Mouse (Mus musculus) left cerebral cortex, postnatal 10 days (tissue): Measurements from ENCODE around the gene Snrpd2. TPM values are rescaled to one million over a fixed set of nuclear protein-coding genes. Genes with fewer than 3 reads are reported as not detected.

Experiments used
- DNase-seq, 2 experiments: peaks; one replicate each; pipeline ENCODE4 v3.0.0; 2021 to 2022; ENCODE audit warnings: low spot score in 2 of 2, mixed read lengths in 1 of 2; ENCODE audit errors: extremely low spot score in 1 of 2
- intact Hi-C: fragments of 180-260 bp; cut with DNase I; formaldehyde crosslinking; loops from one replicate; pipeline ENCODE4 v1.15.1; 2025
- total RNA-seq, 2 experiments: library from RNA; stranded (reverse); gene quantifications; 2 replicates each; pipeline ENCODE4 v1.2.3; 2021

The Snrpd2 gene
- total RNA-seq, 2 experiments from 2014 or later: 99.2 to 99.9 TPM

GRCm38 (mm10) chr7:19172874-19173273 lies 23.4 kb downstream of the Snrpd2 start:
- DNase-seq: peak; percentile 84 to 93
- intact Hi-C loops: loop anchor here (1.0 kb wide), 1 partner anchor 16 kb away; no protein-coding TSS in a partner anchor

DNA sequence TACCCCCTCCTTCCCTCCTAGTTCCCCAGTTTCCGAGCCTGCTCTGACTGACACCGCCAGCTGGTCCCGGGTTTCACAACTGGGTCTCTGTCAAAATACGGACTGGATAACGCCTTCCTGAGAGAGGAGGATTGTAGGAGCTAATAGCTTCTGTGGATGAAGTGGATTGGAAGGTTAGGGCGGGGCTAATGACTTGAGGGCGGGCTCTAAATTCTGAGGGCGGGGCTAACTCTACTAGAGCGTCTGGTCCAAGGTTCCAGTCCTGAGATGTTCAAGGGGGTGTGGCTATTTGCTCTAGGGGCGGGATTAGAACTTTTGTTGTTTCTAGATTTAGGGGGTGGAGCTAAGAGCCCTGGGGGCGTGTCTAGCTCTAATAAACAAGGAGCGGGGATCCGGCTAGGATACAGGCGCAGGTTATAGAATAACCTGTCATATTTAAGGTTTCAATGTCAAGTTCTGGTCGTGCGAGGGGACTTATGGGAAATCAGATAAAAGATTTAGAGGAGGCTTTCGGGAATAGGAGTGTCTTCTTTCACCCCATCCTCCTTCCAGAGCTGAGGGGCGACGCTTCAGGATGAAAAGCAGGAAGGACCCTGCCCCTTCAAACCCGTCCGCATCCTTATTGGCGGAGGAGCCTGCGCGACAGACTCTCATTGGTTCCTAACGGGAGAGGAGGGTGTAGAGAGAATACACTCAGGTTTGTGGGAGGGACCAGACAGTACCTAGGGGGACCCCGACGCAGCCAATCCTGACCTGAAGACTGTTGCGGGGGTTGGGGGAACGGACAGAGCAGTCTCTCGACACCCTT lies 26.4 kb downstream of the Snrpd2 start, which contains the start of gene Eml2:
Gene Eml2 (plus strand): TSS at position 714 of the 808 bp plus-strand sequence.
- DNase-seq: peak; percentile 77 to 83
- intact Hi-C loops: no loop called here

DNA sequence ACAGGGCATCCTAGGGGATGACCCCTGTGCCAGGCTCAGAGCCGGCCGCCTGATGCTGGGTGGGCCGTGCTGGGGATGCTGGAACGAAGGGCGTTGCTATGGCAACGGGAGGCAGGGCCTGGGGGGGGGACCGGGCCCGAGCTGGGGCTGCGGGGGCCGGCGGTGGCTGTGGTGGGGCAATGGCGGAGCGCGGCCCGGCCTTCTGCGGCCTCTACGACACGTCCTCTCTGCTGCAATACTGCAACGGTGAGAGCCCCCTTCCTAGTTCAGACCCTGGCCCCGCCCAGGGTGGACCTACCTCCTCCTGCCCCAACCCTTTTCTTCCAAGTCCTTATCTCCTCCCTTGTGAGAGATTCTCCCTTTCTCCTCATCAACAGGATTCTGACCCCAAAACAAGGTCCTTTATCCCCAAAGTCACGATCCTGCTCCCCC lies 27.0 kb downstream of the Snrpd2 start:
- intact Hi-C loops: no loop called here
- peak in 1 of 2 experiments; percentile 79 for DNase-seq

- no peak for DNase-seq
- intact Hi-C loops: no loop called here
Measured at GRCm38 (mm10) chr7:19177216-19177615, 27.7 kb downstream of the Snrpd2 start.

DNA sequence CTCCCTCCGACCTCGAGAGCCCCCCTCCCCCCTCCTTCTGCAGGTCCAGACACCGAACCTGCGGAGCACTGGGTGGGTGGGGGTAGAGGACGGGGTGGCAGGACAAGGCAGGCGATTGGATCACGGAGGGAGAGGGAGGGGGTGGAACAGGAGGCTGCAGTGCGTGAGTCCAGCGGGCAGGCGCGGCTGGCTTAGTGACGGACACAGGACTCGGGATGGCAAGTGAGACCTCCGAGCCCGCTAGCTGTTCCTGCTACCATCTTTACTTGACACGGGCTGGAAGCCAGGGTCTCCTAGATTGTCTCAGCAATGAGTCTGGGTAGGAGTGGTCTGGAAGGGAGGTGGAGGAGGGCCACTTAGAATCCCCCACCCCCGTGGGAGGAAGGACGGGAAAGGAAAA lies 28.5 kb downstream of the Snrpd2 start:
- intact Hi-C loops: no loop called here
- peak in 1 of 2 experiments; percentile 69 for DNase-seq

DNA sequence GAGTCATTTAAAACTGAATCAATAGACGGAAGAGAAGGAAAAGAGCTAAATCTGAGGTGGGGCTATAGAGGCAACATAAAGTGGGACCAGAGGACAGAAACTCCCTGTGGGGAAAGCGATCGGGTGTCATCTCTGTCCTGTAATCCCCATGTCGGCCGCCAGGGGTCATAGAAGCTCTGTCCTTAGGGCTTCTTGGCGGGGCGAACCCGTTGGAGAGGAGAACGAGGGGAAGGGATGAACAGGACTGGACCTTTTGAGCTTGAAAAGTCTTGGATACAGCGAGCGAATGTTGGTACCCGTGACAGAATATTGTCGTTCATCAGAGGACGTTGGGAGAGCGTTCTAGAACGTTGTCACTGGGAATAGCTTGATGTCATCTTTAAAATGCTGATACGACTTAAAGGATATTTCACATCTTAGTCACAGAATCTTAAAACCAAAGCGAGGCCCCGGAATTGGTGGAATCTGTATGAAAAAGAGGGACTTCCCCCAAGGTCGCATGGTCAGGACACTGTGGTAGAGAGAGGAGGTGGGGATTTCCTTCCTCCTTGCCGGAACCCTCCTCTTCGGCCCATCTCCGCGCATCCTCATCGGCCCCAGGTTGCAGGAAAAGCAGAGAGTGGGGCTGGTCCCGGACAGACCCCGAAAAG lies 29.0 kb downstream of the Snrpd2 start:
- intact Hi-C loops: no loop called here

DNA sequence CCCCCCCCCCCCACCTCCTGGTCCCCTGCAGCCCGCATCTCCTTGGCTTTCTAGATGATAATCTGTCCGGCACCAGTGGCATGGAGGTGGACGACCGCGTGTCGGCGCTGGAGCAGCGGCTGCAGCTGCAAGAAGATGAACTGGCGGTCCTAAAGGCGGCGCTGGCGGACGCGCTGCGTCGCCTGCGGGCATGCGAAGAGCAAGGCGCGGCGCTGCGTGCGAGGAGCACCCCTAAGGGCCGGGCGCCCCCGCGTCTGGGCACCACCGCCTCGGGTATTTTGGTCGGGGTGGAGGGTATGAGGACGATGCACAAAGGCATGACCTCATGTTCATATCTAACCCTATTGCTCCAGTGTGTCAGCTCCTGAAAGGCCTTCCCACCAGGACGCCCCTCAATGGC lies 29.7 kb downstream of the Snrpd2 start:
- intact Hi-C loops: no loop called here
- DNase-seq: peak in 1 of 2 experiments; percentile 89

More for the DNA sequence above, 29.0 kb downstream of the Snrpd2 start:
- DNase-seq: peak; percentile 76 to 84

DNA sequence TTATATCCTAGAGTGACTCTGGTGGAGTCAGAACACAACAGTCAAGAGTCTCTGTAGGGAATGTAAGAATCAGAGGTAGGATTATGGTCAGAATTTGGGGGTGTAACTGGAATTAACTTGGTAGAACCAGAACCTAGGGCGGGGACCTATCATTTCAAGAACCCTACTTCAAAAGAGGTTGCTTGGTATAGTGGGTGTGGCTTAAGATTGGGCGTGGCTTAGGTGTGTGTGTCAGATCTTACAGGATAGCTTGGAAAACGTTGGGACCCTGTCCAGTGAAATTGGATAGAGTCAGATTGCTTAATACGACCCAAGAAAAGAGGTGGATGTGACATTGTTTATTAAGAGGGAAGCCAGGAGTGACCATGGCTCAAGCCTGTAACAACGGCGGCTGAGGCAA lies 30.4 kb downstream of the Snrpd2 start:
- intact Hi-C loops: no loop called here
- no peak for DNase-seq

DNA sequence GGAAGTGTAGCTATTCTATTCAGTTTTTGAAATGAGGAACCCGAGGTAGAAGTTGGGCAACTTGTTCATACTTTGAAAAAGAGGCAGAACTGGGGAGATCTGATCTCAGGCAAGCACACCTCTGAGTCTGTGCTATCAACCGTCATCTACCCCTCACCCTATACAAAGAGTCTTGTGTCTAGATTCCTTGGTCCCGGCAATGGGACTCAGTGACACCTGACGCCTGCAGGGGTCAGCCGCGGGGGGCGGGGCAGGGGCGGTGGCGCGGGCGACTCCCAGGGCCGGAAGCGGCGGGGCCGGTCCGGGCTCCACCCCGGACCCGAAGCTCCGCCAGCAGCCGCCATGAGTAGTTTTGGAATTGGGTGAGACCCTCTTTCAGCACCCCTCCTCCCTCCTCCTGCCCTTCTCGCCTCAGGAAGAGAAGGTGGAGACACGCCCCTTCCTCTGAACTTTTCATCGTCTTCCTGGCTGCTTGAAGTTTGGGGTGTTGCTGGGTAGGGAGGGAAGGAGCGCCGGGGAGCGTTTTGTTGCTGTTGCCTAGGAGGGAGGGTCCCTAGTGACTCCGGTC lies 31.4 kb downstream of the Snrpd2 start:
- peak in 1 of 2 experiments; percentile 69 for DNase-seq
- intact Hi-C loops: no loop called here

- intact Hi-C loops: no loop called here
- peak in 1 of 2 experiments; percentile 71 for DNase-seq
Measured at GRCm38 (mm10) chr7:19184250-19184649, 34.7 kb downstream of the Snrpd2 start.

GRCm38 (mm10) chr7:19184758-19185157 lies 35.2 kb downstream of the Snrpd2 start:
- intact Hi-C loops: no loop called here
- DNase-seq: no peak

- intact Hi-C loops: no loop called here
- DNase-seq: no peak
Measured at GRCm38 (mm10) chr7:19194676-19195075, 45.2 kb downstream of the Snrpd2 start.

- intact Hi-C loops: no loop called here
- DNase-seq: no peak
Measured at GRCm38 (mm10) chr7:19196676-19197075, 47.2 kb downstream of the Snrpd2 start.

DNA sequence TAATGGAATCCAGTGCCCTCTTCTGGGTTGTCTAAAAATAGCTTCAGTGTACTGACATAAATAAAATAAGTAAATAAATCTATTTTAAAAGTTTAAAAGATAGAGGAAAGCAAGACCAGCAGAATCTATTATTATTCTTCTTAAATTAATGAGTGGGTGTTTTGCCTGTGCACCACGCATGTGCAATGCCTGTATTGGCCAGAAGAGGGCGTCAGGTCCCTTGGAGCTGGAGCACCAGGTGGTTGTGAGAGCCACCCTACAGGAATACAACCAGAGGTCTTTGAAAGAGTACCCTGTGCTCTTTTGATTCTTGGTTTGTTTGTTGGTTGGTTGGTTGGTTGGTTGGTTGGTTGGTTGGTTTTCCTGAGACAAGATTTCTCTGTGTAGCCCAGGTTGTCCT lies 48.5 kb downstream of the Snrpd2 start:
- DNase-seq: no peak
- intact Hi-C loops: no loop called here

- intact Hi-C loops: no loop called here
- DNase-seq: no peak
Measured at GRCm38 (mm10) chr7:19201660-19202059, 52.1 kb downstream of the Snrpd2 start.

DNA sequence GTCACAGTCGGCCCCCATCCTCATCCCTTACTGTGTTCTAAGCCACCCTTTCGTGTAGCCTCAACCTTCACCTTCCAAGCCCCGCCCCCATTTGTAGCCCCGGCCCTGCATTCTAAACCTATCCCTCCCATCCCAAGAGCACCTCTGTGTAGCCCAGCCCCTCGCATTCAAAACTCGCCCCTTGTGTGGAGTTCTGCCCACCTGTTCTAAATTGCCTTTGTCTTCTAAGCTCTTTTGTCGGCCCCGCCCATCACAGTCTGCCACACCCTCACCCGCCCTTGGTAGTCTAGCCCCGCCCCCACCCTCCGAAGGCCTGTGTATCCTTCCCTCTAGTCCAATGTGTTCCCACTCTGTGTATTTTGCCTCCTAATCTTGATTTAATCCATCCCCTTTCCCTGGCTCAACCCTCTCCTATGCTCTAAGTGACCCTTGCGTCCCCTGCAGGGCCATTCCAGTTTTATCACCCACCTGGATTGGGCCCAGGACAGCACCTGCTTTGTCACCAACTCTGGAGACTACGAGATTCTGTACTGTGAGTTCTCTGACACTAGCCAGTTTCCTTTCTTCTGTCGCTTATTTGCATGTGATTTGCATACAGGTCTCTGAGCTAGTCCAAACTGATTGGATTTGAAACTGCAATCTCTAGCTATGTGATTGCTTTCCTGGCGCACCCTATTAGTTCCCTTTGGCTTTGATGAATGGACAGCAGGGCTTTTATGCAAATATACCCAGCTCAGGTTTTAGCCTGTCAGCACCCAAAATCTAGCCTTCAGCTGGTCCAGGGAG lies 52.7 kb downstream of the Snrpd2 start:
- intact Hi-C loops: no loop called here
- no peak for DNase-seq
